Mouse (Mus musculus): ENCODE measurements at regions not wholly inside any gene's neighbourhood (a gene's known extent, or its start where the extent isn't known, plus 50 kb on each side); places are given as distances from the start of the nearest gene placed in this dataset.
A peak's percentile ranks its signal among the peaks of the same experiment; 100 is the strongest.

DNA sequence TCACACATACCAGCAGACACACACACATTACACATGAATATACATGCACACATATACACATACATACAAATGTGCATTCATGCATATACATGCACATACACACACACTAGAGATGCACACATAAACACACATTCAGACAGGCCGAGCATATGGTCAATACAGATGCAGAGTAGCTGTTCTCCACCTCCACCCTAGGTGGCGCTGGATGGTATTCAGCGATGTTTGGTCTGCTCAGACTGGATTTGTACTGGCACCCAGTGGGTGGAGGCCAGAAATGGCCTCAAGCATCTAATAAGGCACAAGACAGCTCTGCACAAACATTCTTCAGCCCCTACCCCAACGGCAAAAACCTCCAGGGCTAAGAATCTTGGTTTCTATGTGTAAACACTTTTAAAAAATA lies 578.3 kb upstream of the Mki67 start:
- peak; percentile 83 for ATAC-seq (replicated peaks; ENCODE audit: low FRiP score, low TSS enrichment, poor library complexity, severe bottlenecking)

DNA sequence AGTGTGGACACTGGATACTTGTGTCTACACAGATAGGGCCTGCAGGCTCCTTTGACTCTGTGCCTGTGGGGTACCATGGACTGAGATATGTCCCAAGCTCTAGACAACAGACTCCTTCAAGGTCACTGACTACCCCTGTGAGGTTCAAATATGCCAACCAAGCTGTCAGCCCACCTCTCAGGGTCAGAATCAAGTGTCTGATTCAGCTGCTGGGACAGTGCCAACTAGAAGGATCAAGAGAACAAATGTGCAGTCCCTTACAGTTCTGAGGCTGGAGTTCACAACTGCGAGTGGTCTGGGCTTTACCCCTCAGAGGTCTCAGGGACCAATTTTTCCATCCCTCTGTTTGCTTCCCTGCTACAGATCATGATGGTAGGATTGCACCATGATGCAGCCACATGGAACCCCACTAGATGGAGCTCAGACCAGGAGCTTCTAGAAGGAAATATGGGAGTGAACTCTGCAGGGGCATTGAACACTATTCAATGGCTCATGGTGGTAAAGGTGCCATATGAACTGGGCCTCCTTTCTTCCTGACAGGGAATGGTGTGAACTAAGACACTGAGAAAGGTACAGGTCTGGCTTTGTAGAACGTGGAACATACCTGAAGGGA lies 581.8 kb upstream of the Mki67 start:
- ATAC-seq (replicated peaks; ENCODE audit: low FRiP score, low TSS enrichment, poor library complexity, severe bottlenecking): no peak

DNA sequence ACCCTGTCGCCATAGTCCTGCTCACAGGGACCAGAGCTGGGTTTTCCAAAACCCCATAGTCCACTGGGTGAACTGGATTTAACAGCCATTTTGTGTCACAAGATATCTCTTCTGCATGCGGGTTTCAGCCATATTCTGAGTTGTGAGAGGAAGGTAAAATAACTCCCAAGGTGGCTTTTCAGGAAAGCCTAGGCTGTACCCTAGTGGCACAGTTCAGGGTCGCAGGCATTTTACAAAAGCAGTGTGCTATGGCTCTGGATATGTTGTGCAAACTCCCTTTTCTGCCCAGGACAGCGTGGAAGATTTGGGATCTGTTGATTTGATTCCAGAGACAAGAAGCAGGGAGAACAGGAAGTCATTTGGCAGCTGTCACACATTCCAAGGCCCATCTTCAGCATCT lies 588.3 kb upstream of the Mgmt start:
- no peak for ATAC-seq (replicated peaks; ENCODE audit: low FRiP score, low TSS enrichment, poor library complexity, severe bottlenecking)

- no peak for ATAC-seq (replicated peaks; ENCODE audit: low FRiP score, low TSS enrichment, poor library complexity, severe bottlenecking)
Measured at GRCm38 (mm10) chr7:136308765-136309164, 585.6 kb upstream of the Mgmt start.

DNA sequence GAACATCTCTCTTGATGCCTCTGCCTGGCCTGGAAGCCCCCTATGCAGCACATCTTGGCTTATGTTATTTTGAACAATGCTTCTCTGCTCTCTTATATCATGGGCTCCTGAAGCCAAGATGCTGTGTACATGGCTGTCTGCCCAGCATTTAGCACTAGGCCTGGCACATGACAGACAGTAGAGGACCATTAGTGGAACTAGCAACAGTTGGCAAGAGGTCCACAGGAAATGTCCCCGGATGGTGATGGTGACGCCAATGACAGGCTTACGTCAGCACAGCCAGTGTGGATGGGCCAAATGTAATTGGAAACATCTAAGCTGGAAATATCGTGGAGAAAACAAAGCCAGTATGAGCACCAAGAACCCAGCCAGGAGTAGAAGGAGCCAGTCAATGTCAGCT lies 567.1 kb upstream of the Mgmt start:
- no peak for ATAC-seq (replicated peaks; ENCODE audit: low FRiP score, low TSS enrichment, poor library complexity, severe bottlenecking)

GRCm38 (mm10) chr7:136330431-136330830 lies 564.0 kb upstream of the Mgmt start:
- no peak for ATAC-seq (replicated peaks; ENCODE audit: low FRiP score, low TSS enrichment, poor library complexity, severe bottlenecking)

GRCm38 (mm10) chr7:136332805-136333204 lies 561.6 kb upstream of the Mgmt start:
- ATAC-seq (replicated peaks; ENCODE audit: low FRiP score, low TSS enrichment, poor library complexity, severe bottlenecking): no peak

DNA sequence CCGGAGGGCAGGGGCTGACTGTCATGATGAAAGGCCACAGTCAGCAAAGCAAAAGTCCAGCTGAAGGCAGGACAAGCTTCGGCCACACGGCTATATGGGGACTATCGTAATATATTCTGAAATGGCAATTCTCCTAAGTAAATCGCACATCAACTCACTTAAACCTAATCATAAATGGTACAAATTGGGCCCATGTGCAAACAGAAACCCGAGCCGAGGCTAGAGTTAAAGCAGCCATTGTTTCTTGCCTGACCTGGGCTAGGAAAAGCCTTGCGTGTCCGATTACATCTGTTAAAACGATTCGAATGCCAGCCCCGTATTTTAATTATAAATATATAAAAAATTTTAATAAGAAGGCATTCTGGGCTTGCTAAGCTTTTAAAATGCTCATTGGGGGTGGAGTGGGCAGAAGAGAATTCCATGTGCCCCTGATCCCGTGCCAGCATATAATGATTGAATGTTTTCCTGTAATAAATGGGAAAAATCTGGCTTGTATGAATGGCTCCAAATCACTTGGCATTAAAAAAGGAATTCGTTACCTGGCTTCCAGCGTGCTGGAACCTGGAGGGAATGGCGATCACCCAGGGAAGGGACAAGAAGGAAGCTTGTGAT lies 552.7 kb upstream of the Mgmt start:
- no peak for ATAC-seq (replicated peaks; ENCODE audit: low FRiP score, low TSS enrichment, poor library complexity, severe bottlenecking)

DNA sequence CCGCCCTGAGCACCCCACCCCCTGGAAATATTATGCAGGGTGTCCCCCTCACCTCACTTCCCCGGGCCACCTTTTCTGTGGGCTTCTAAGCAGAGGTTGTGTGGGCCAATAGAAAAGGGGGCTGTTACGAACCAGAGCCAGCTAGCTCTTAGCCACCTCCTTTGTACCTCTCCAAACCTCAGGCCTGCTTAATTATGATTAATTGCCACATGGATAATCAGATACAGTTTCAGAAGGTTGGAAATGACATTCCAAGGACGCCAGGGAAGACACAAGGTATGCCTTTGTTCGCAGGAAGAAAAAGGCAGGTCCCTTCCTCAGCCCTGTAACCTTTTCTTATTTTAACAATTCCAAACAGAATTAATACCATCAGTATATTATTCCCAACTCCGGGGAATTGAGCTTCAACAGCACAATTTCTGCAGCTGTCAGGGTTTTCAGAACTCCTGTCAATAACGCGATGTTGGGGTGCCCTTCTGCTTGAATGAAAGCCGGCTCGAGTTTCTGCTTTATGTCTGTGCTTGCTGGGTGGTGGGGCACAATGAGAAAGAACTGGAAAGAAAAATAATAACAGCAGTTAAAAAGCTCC lies 552.1 kb upstream of the Mgmt start:
- no peak for ATAC-seq (replicated peaks; ENCODE audit: low FRiP score, low TSS enrichment, poor library complexity, severe bottlenecking)

DNA sequence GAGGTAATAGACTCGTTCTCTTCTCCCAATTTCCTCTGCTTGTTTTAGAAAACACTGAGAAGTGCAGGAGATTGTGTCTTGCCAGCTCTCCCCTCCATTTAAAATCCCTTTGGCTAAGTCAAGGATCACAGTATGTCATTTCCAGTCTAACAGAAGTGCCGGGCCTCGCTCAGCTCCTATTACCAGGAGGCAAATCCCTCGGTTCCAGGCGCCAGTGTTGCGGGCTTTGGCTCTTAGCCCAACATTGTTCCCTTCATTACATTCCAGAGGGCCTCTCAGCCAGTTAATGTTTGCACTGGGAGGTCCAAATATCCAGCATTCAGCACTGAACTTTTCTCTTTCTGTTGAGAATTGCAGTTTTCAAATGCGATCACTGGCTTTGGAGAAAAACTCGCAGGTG lies 551.6 kb upstream of the Mgmt start:
- ATAC-seq (replicated peaks; ENCODE audit: low FRiP score, low TSS enrichment, poor library complexity, severe bottlenecking): no peak

- no peak for ATAC-seq (replicated peaks; ENCODE audit: low FRiP score, low TSS enrichment, poor library complexity, severe bottlenecking)
Measured at GRCm38 (mm10) chr7:136343494-136343893, 550.9 kb upstream of the Mgmt start.

DNA sequence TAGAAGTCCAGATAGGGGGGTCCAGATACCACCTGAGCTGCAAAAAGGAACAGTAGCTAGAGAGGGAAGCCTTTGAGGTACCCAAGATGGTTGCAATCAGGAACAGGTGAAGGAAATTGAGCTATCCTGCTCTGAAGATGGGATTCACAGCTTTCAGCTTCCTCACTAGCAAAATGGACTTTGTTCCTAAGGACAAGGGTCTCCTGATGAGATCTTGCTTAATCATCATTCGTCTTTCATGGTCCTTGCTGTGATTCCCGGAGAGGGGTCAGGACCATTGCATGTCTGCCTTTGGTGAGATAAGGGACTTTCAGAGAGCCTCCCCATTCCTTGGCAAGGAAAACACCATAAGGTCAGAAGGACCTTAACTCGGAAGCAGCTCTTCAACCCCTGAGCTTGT lies 549.4 kb upstream of the Mgmt start:
- ATAC-seq (replicated peaks; ENCODE audit: low FRiP score, low TSS enrichment, poor library complexity, severe bottlenecking): no peak

DNA sequence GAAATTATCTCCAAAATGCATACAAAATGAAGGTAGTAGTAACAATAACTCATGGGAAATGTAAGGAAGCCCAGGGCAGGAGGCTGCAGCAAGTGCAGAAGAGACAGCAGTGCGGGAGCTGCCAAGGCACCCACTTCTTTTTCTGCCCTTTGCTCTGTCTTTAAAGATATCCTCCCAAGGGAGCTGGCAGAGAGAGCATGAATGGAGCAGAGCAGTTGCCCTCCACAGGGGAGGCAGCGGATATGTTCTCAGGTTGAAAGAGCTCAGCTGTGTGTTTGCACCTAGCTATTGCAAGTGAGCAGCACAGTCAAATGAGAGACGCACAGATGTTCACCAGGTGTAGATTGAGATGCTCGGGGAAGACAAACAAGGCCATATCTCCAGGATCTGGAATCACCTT lies 547.9 kb upstream of the Mgmt start:
- ATAC-seq (replicated peaks; ENCODE audit: low FRiP score, low TSS enrichment, poor library complexity, severe bottlenecking): no peak

DNA sequence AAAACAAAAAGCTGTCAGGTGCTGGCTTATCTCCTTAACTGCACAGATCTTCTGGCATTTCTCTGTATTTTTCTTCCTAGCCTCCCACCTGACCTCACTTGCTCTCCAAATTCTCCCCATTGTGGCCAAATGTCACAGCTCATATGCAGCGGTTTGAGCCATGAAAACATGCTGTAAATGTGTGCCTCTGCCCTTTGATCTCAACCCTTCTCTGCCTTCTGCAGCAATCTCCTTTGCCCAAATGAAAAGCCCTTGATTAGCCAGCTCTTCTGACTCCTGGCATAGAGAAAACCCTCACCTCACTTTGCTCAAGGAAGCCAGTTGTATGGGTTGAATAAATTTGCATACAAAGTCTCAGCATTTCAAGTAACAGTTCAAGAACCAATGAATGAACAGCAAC lies 546.1 kb upstream of the Mgmt start:
- no peak for ATAC-seq (replicated peaks; ENCODE audit: low FRiP score, low TSS enrichment, poor library complexity, severe bottlenecking)

DNA sequence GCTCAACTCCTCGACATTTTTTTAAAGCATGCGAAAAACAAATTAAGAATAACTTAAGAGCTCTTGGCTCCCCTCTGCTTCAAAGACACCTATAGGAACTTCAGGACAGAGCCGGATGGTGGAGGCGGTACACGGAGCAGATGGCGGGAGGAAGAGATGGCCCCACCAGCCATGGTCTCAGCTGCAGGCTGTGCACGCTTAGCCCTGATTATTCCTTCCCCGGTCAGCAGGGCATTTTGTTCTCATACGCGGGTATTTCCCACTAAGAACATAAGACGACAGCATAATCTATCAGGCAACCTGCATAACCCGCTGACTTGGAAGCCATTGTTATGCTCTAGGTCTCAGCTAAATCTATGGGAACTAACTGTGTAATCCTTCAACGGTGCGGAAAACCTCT lies 544.8 kb upstream of the Mgmt start:
- no peak for ATAC-seq (replicated peaks; ENCODE audit: low FRiP score, low TSS enrichment, poor library complexity, severe bottlenecking)

GRCm38 (mm10) chr7:136357011-136357410 lies 537.4 kb upstream of the Mgmt start:
- no peak for ATAC-seq (replicated peaks; ENCODE audit: low FRiP score, low TSS enrichment, poor library complexity, severe bottlenecking)

GRCm38 (mm10) chr7:136365318-136366211 lies 528.8 kb upstream of the Mgmt start:
- ATAC-seq (replicated peaks; ENCODE audit: low FRiP score, low TSS enrichment, poor library complexity, severe bottlenecking): no peak

- peak; percentile 67; the same call in 1 of the 2 replicates for ATAC-seq (replicated peaks; ENCODE audit: low FRiP score, low TSS enrichment, poor library complexity, severe bottlenecking)
Measured at GRCm38 (mm10) chr7:136377259-136377658, 517.2 kb upstream of the Mgmt start.

DNA sequence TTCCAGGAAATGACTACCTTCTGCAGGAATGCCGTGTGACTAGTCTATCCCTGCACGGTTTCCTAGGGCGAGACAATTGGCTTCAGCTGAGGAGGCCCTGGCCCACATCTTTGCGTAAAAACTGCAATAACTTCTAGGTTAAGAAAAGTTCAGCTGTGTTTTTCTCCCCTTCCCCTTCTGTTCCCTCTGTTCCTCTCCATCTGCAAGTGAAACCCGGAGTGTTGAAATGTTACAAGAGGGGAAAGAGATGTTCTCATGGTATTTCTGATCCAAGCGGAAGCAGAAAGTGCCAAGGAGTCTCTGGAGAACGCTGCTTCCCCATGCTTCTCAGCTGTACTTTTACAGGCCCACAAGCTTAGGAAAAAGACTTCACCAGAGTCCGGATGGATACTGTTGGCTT lies 516.7 kb upstream of the Mgmt start:
- no peak for ATAC-seq (replicated peaks; ENCODE audit: low FRiP score, low TSS enrichment, poor library complexity, severe bottlenecking)

DNA sequence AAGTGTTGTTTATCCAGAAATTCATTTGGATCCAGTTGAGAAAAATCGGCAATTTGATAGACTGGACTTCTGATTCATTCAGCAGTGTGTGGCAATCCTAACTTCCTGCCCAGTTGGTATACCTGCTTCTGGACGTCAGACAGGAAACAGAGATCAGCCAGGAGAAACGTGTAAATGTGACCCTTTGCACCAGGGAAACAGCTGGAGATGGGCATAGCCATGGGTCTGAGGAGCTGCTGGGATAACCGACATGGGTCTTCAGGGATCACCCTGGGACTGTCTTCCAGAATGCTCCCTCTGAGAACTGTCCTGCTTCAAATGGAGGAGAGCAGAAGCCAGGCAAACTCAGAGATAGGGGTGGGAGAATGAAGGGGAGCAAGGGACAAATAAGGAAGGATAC lies 516.1 kb upstream of the Mgmt start:
- ATAC-seq (replicated peaks; ENCODE audit: low FRiP score, low TSS enrichment, poor library complexity, severe bottlenecking): no peak

Data from megakaryocyte-erythroid progenitor cell, adult 5-6 weeks (primary cell).